In genomic region chr9:67046881-67047605, GRCm38 (mm10) we compare ENCODE assay signal across 8 mouse cellular contexts. TPM values are rescaled to one million over a fixed set of nuclear protein-coding genes. Genes with fewer than 3 reads are reported as not detected.
DNase-seq lines count a peak whose midpoint lies in the region; ATAC-seq and TF ChIP-seq lines count a peak whose summit lies in the region.

No protein-coding gene starts in this region.

- TF ChIP-seq POLR2A in myocyte (IDR thresholded peaks at IDR 0.05; ENCODE audit: insufficient read length, low read depth), result peak; percentile 21

- TF ChIP-seq CTCF in E14TG2a.4 (conservative IDR thresholded peaks at IDR 0.05; ENCODE audit: low read length), result no peak; the same call in 1 of the 2 replicates
- peak; percentile 63 for TF ChIP-seq CTCF in kidney, postnatal 0 days (IDR thresholded peaks at IDR 0.05; ENCODE audit: low read depth)

- WGBS in forebrain, embryonic 14.5 days, result 5% methylated on average over 15 of the region's 15 CpGs
- WGBS in kidney, postnatal 0 days, result 10% methylated on average over 15 of the region's 15 CpGs

- ATAC-seq in forebrain, embryonic 14.5 days, result no peak
- ATAC-seq in kidney, postnatal 0 days (replicated peaks; ENCODE audit: low FRiP score, low read depth), result no peak

- peak overlapping the region; percentile 66 for H3K9ac ChIP-seq in forebrain, embryonic 14.5 days (ENCODE audit: low read length)
- peak overlapping the region; percentile 81 for H3K9ac ChIP-seq in kidney, postnatal 0 days (ENCODE audit: low read depth, low read length)

- H3K79me2 ChIP-seq in myocyte (ENCODE audit: control insufficient read depth, insufficient read depth), result peaks cover 64% of the 10 kb centered on the region

- peak overlapping the region; percentile 91 for H3K4me2 ChIP-seq in forebrain, embryonic 14.5 days (ENCODE audit: low read length)
- H3K4me2 ChIP-seq in kidney, postnatal 0 days (ENCODE audit: low read length), result peak overlapping the region; percentile 87
- H3K4me2 ChIP-seq in myocyte (ENCODE audit: low read depth), result peak overlapping the region; percentile 90

- peaks cover 69% of the 10 kb centered on the region for H3K4me1 ChIP-seq in E14TG2a.4 (replicated peaks; ENCODE audit: low read depth, low read length)
- peaks cover 20% of the 10 kb centered on the region for H3K4me1 ChIP-seq in forebrain, embryonic 14.5 days (ENCODE audit: control insufficient read depth, insufficient read depth, low read length)
- H3K4me1 ChIP-seq in kidney, postnatal 0 days (replicated peaks; ENCODE audit: insufficient read depth, low read length), result peaks cover 24% of the 10 kb centered on the region

- no peaks in the 10 kb centered on the region for H3K9me3 ChIP-seq in E14TG2a.4 (ENCODE audit: low read length)
- no peaks in the 10 kb centered on the region for H3K9me3 ChIP-seq in forebrain, embryonic 14.5 days (replicated peaks; ENCODE audit: control insufficient read depth, low read length)
- no peaks in the 10 kb centered on the region for H3K9me3 ChIP-seq in kidney, postnatal 0 days (replicated peaks; ENCODE audit: low read length)

- peak overlapping the region; percentile 85 for H3ac ChIP-seq in myocyte (ENCODE audit: control insufficient read depth, insufficient read length)

- H3K36me3 ChIP-seq in E14TG2a.4 (ENCODE audit: insufficient read depth, low read length) (no peaks in the 10 kb centered on the region), myocyte (ENCODE audit: control insufficient read depth, insufficient read depth) (peaks cover 9% of the 10 kb centered on the region)
- no peaks in the 10 kb centered on the region for H3K36me3 ChIP-seq in forebrain, embryonic 14.5 days (ENCODE audit: control insufficient read depth, insufficient read depth, low read length)
- no peaks in the 10 kb centered on the region for H3K36me3 ChIP-seq in kidney, postnatal 0 days (ENCODE audit: insufficient read depth, low read length)

- H3K27ac ChIP-seq in forebrain, embryonic 14.5 days (ENCODE audit: low read depth, low read length), result no peak overlapping the region
- peak overlapping the region; percentile 90 for H3K27ac ChIP-seq in kidney, postnatal 0 days

- peak; percentile 40 to 41 for DNase-seq in B cell, adult 2 months
- no peak for DNase-seq in forebrain, embryonic 14.5 days (ENCODE audit: low spot score)
- peak; percentile 65 for DNase-seq in kidney, postnatal 0 days (ENCODE audit: low spot score)
- DNase-seq in frontal cortex, postnatal 14 days (ENCODE audit: low spot score in 2 of 2), result no peak
- DNase-seq in layer of hippocampus, postnatal 14 days (ENCODE audit: low spot score in 2 of 2), result no peak
- DNase-seq in cerebellum, adult 9-10 months, result no peak

- peak overlapping the region; percentile 78 for H3K4me3 ChIP-seq in E14TG2a.4 (replicated peaks; ENCODE audit: low read length)
- H3K4me3 ChIP-seq in forebrain, embryonic 14.5 days (ENCODE audit: low read depth, low read length), result peak overlapping the region; percentile 44
- peak overlapping the region; percentile 75 for H3K4me3 ChIP-seq in kidney, postnatal 0 days (replicated peaks; ENCODE audit: low read depth, low read length)
- peak overlapping the region; percentile 99 for H3K4me3 ChIP-seq in myocyte

- peaks cover 51% of the 10 kb centered on the region for H3K27me3 ChIP-seq in E14TG2a.4 (ENCODE audit: insufficient read depth, low read length)
- H3K27me3 ChIP-seq in forebrain, embryonic 14.5 days (replicated peaks; ENCODE audit: control insufficient read depth, insufficient read depth, low read length), result peaks cover 34% of the 10 kb centered on the region
- H3K27me3 ChIP-seq in kidney, postnatal 0 days (ENCODE audit: insufficient read depth, low read length), result no peaks in the 10 kb centered on the region
- no peaks in the 10 kb centered on the region for H3K27me3 ChIP-seq in myocyte (ENCODE audit: control insufficient read depth, insufficient read depth, insufficient read length)

TF ChIP-seq in myocyte, 11 proteins besides CTCF, POLR2A, EP300 and RAD21:
- TF ChIP-seq E2F4 (IDR thresholded peaks at IDR 0.05; ENCODE audit: insufficient read depth) (no peak), TCF12 (IDR thresholded peaks at IDR 0.05; ENCODE audit: insufficient read depth, poor library complexity, severe bottlenecking) (no peak), CEBPB (IDR thresholded peaks at IDR 0.05; ENCODE audit: insufficient read depth, poor library complexity, severe bottlenecking) (no peak), POLR2AphosphoS2 (IDR thresholded peaks at IDR 0.05; ENCODE audit: insufficient read length, low read depth) (peak; percentile 44), REST (IDR thresholded peaks at IDR 0.05; ENCODE audit: insufficient read depth, insufficient read length) (no peak)

RNA-seq across cellular contexts. Expression of gene Tpm1, which starts 2.2 kb away (rescaled TPM):
- 104 and 126 TPM in 2 replicates for polyA plus RNA-seq in forebrain, embryonic 14.5 days (2014; fragmentation: Nextera tagmentation; extraction: Ambion mirVana)
- 577 and 637 TPM in 2 replicates for polyA plus RNA-seq in kidney, postnatal 0 days (2015; fragmentation: Nextera tagmentation; extraction: Ambion mirVana)
- polyA plus RNA-seq in myocyte (2012; fragmentation: generic; extraction: Trizol), result 1,921 TPM
- 100 to 1,000 TPM; 230 to 252 TPM for total RNA-seq in layer of hippocampus, postnatal 14 days (2021)

Comparison
In these comparisons a context has a peak if more than half of its experiments do, and no peak if none do; other contexts are left out.
1. DNase-seq: peak in B cell, adult 2 months (2 of 2) and kidney, postnatal 0 days (single experiment); none in forebrain, embryonic 14.5 days (single experiment), frontal cortex, postnatal 14 days (0 of 2), layer of hippocampus, postnatal 14 days (0 of 2) and cerebellum, adult 9-10 months (single experiment).
2. H3K4me3 ChIP-seq: peak in every context shown above with its lines; median percentile 99 in myocyte; 78 in E14TG2a.4; 75 in kidney, postnatal 0 days; 44 in forebrain, embryonic 14.5 days.
3. Peak in every context shown above with its lines, with median percentiles within 50 percentile points of each other: H3K4me2 ChIP-seq.